Mouse (Mus musculus) urinary bladder, postnatal 36 days (tissue): ENCODE results near the gene Mcl1.
A peak's percentile ranks its signal among the peaks of the same experiment; 100 is the strongest.
"Not testable (repeated sequence)": the region's sequence is repeated elsewhere in the genome, so short reads cannot be mapped to it uniquely, and the experiment has no call there.

Source experiments
- DNase-seq, 2 experiments: peaks; one replicate each; pipeline ENCODE4 v3.0.0; 2022; ENCODE audit warnings: low spot score in 2 of 2, mixed read lengths in 1 of 2

Gene Mcl1

GRCm38 (mm10) chr3:95658236-95658867 lies at the start of gene Mcl1:
Gene Mcl1 (plus strand): TSS chr3:95658788.
- DNase-seq, result peak; percentile 92 to 95

GRCm38 (mm10) chr3:95609195-95609594 lies 49.4 kb upstream of the Mcl1 start:
- no peak for DNase-seq

- no peak for DNase-seq
Observed at GRCm38 (mm10) chr3:95613996-95614395, 44.6 kb upstream of the Mcl1 start.

- no peak for DNase-seq
Observed at GRCm38 (mm10) chr3:95618511-95618910, 40.1 kb upstream of the Mcl1 start.

- DNase-seq, result no peak
Observed at GRCm38 (mm10) chr3:95621241-95621640, 37.3 kb upstream of the Mcl1 start.

- not testable (repeated sequence) for DNase-seq
Observed at GRCm38 (mm10) chr3:95622421-95622820, 36.2 kb upstream of the Mcl1 start.

GRCm38 (mm10) chr3:95623551-95623950 lies 35.0 kb upstream of the Mcl1 start:
- DNase-seq, result no peak

- DNase-seq, result not testable (repeated sequence)
Observed at GRCm38 (mm10) chr3:95623991-95624515, 34.5 kb upstream of the Mcl1 start.

GRCm38 (mm10) chr3:95624628-95625503 lies 33.7 kb upstream of the Mcl1 start, which contains the start of gene Ensa:
Gene Ensa (plus strand): TSS chr3:95624993.
- DNase-seq, result peak; percentile 97 to 98

- DNase-seq, result no peak
Observed at GRCm38 (mm10) chr3:95627763-95628162, 30.8 kb upstream of the Mcl1 start.

GRCm38 (mm10) chr3:95629755-95630154 lies 28.8 kb upstream of the Mcl1 start:
- DNase-seq, result no peak

- DNase-seq, result no peak
Observed at GRCm38 (mm10) chr3:95630856-95631255, 27.7 kb upstream of the Mcl1 start.

GRCm38 (mm10) chr3:95631304-95631703 lies 27.3 kb upstream of the Mcl1 start:
- no peak for DNase-seq

- no peak for DNase-seq
Observed at GRCm38 (mm10) chr3:95632648-95633588, 25.7 kb upstream of the Mcl1 start.

GRCm38 (mm10) chr3:95635636-95636035 lies 23.0 kb upstream of the Mcl1 start:
- DNase-seq, result no peak

GRCm38 (mm10) chr3:95636072-95636471 lies 22.5 kb upstream of the Mcl1 start:
- no peak for DNase-seq

GRCm38 (mm10) chr3:95639694-95640093 lies 18.9 kb upstream of the Mcl1 start:
- no peak for DNase-seq

- DNase-seq, result no peak
Observed at GRCm38 (mm10) chr3:95643097-95643496, 15.5 kb upstream of the Mcl1 start.

- no peak for DNase-seq
Observed at GRCm38 (mm10) chr3:95645313-95646235, 13.0 kb upstream of the Mcl1 start.

- DNase-seq, result no peak
Observed at GRCm38 (mm10) chr3:95648016-95648415, 10.6 kb upstream of the Mcl1 start.
